Mouse (Mus musculus): ENCODE data around the gene Zkscan6. TPM values are rescaled to one million over a fixed set of nuclear protein-coding genes. Genes with fewer than 3 reads are reported as not detected.

Gene Zkscan6
- polyA plus RNA-seq, 1 experiment = 2.1 TPM

- Histone ChIP-seq H3K27me3 (ENCODE audit: control insufficient read depth, insufficient read depth, low read length) (no peaks in the 10 kb centered on the region), H3K4me1 (ENCODE audit: control insufficient read depth, insufficient read depth, insufficient read length, low read length) (peaks cover 16% of the 10 kb centered on the region; the same call in 1 of the 2 replicates), H3K27ac (ENCODE audit: insufficient read depth, low read depth, low read length) (no peak overlapping the region), H3K36me3 (ENCODE audit: control insufficient read depth, insufficient read depth, low read length) (no peaks in the 10 kb centered on the region), H3K4me3 (ENCODE audit: low read depth, low read length) (no peak overlapping the region)
- TF ChIP-seq CTCF (IDR thresholded peaks at IDR 0.05; ENCODE audit: extremely low read depth, insufficient read length, insufficient replicate concordance, low read depth, low read length) (no peak), POLR2A (IDR thresholded peaks at IDR 0.05; ENCODE audit: low read depth, low read length) (no peak)
- WGBS = 74% methylated on average over 6 of the region's 6 CpGs
Measured at GRCm38 (mm10) chr11:65773946-65774656, 32.9 kb upstream of the Zkscan6 start.

DNA sequence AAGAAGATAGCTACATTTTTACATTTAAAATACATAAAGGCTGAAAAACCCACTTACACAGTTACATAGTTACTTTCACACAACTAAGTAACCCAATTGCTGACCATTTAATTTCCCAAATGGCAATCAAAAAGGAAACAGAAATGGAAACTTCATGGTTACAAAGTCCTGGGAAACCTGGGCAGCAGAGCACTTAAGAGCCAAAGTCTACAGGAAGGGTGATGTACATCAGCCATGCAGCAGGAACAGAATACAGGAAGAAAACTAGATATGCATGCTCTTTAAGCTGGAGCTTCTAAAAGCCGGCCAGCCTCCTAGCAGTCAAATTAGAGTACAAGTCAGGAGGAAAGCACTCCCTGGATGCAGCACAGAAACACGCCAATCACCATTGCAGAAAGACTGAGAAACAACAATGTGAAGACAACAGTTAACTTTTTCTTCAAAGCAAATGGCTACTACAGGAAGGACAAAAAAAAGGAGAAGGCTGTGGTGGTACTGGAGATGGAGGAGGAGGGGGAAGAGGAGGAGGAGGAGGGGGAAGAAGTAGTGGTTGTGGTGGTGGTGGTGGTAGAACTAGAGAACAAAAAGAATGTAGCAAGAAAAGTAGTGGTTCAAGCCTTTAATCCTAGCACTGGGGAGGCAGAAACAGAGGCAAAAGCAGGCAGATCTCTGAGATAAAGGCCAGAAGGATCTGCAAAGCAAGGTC, 29.9 kb upstream of the Zkscan6 start:
- Histone ChIP-seq H3K4me1 (ENCODE audit: control insufficient read depth, insufficient read depth, insufficient read length, low read length) (peaks cover 20% of the 10 kb centered on the region; the same call in 1 of the 2 replicates), H3K4me3 (ENCODE audit: low read depth, low read length) (no peak overlapping the region), H3K27me3 (ENCODE audit: control insufficient read depth, insufficient read depth, low read length) (no peaks in the 10 kb centered on the region), H3K36me3 (ENCODE audit: control insufficient read depth, insufficient read depth, low read length) (peaks cover 8% of the 10 kb centered on the region), H3K27ac (ENCODE audit: insufficient read depth, low read depth, low read length) (peak overlapping the region; percentile 52)
- TF ChIP-seq CTCF (IDR thresholded peaks at IDR 0.05; ENCODE audit: extremely low read depth, insufficient read length, insufficient replicate concordance, low read depth, low read length) (no peak), POLR2A (IDR thresholded peaks at IDR 0.05; ENCODE audit: low read depth, low read length) (no peak)
- WGBS = 14% methylated on average over 2 of the region's 2 CpGs

DNA sequence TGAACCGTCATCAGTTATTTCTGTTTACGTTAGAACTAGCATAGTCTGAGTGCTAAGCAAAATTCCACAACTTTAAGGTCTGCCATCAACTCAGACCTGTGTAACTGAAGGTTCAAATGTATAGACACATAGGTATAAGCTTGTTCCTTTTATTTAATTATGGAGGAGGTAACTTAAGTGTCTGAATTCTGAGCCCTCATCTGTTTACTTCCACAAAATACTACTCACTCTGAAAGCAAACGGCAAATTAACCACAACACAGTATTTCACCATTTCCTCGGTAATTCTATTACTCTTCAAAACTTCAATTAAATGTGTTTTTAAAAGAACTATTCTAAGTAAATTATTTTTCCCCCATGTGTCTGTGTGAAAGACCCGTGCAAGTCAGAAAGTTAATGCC, 29.2 kb upstream of the Zkscan6 start:
- Histone ChIP-seq H3K36me3 (ENCODE audit: control insufficient read depth, insufficient read depth, low read length) (peaks cover 8% of the 10 kb centered on the region), H3K27me3 (ENCODE audit: control insufficient read depth, insufficient read depth, low read length) (no peaks in the 10 kb centered on the region), H3K27ac (ENCODE audit: insufficient read depth, low read depth, low read length) (peak overlapping the region; percentile 52; the same call in 1 of the 2 replicates), H3K4me3 (ENCODE audit: low read depth, low read length) (no peak overlapping the region), H3K4me1 (ENCODE audit: control insufficient read depth, insufficient read depth, insufficient read length, low read length) (peaks cover 22% of the 10 kb centered on the region; the same call in 1 of the 2 replicates)
- 54% methylated on average over 5 of the region's 5 CpGs for WGBS
- TF ChIP-seq POLR2A (IDR thresholded peaks at IDR 0.05; ENCODE audit: low read depth, low read length) = no peak
- TF ChIP-seq CTCF (IDR thresholded peaks at IDR 0.05; ENCODE audit: extremely low read depth, insufficient read length, insufficient replicate concordance, low read depth, low read length) = no peak

DNA sequence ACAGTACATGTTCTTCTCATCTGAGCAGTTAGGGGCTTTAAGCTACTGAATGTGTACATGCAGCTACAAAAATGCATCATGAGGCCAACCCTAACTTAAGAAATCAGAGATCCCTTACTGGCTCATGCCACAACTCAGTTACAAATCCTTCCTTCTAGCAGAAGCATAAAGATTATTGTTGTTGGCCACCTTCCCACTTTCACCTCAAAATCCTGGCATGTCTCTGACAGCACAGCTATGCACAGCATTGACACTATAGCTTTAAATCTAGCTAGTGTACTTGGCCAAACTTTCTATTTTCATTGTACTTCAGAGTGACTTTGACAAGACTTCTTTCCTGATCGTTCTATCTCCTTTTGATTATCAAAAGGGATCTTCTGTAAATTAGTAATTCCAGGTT, 27.9 kb upstream of the Zkscan6 start:
- Histone ChIP-seq H3K4me3 (ENCODE audit: low read depth, low read length) (no peak overlapping the region), H3K27me3 (ENCODE audit: control insufficient read depth, insufficient read depth, low read length) (no peaks in the 10 kb centered on the region), H3K27ac (ENCODE audit: insufficient read depth, low read depth, low read length) (no peak overlapping the region), H3K4me1 (ENCODE audit: control insufficient read depth, insufficient read depth, insufficient read length, low read length) (peaks cover 20% of the 10 kb centered on the region; the same call in 1 of the 2 replicates), H3K36me3 (ENCODE audit: control insufficient read depth, insufficient read depth, low read length) (peaks cover 8% of the 10 kb centered on the region)
- TF ChIP-seq CTCF (IDR thresholded peaks at IDR 0.05; ENCODE audit: extremely low read depth, insufficient read length, insufficient replicate concordance, low read depth, low read length) (no peak), POLR2A (IDR thresholded peaks at IDR 0.05; ENCODE audit: low read depth, low read length) (no peak)
- 22% methylated on average over 1 of the region's 1 CpGs for WGBS

DNA sequence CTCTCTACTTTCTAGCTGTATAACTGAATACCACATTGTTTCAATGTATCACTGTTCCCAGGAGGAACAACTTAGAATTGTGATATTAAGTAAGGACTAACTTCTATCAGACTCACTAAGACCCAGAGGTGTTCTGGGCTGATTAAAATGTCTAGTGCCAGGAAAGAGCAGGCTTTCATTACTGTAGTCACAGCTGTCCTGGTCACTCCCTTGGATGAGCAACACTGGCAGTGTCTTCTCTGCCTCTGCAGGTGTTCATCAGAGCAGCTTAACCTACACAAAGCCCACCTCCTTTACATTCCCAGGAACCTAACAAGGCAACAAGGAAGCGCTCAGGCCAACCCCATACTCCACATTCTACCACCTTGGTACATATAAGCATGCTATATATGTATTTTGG, 27.4 kb upstream of the Zkscan6 start:
- no peaks in the 10 kb centered on the region for H3K27me3 ChIP-seq (ENCODE audit: control insufficient read depth, insufficient read depth, low read length)
- H3K27ac ChIP-seq (ENCODE audit: insufficient read depth, low read depth, low read length) = no peak overlapping the region
- H3K4me1 ChIP-seq (ENCODE audit: control insufficient read depth, insufficient read depth, insufficient read length, low read length) = peaks cover 20% of the 10 kb centered on the region; the same call in 1 of the 2 replicates
- H3K36me3 ChIP-seq (ENCODE audit: control insufficient read depth, insufficient read depth, low read length) = peaks cover 8% of the 10 kb centered on the region
- WGBS = 95% methylated on average over 1 of the region's 1 CpGs
- H3K4me3 ChIP-seq (ENCODE audit: low read depth, low read length) = no peak overlapping the region
- TF ChIP-seq CTCF (IDR thresholded peaks at IDR 0.05; ENCODE audit: extremely low read depth, insufficient read length, insufficient replicate concordance, low read depth, low read length) (no peak), POLR2A (IDR thresholded peaks at IDR 0.05; ENCODE audit: low read depth, low read length) (no peak)

DNA sequence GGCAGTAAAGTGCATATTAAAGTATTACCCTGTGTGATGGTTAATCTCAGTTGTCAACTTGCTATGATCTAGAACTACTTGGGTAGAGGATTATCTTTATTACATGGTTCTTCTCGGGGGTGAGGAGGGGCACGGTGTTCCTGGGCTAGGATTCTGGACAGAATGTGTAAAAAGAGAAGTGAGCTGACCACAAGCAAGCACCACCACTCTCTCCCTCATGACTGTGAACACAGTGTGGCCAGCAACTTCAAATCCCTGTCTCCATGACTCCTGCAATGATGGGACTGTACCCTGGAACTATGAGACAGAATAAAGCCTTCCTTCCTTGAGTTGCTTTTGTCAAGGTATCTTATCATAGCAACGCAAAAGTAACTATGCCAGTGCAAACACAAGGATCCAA, 25.4 kb upstream of the Zkscan6 start:
- Histone ChIP-seq H3K4me3 (ENCODE audit: low read depth, low read length) (no peak overlapping the region), H3K4me1 (ENCODE audit: control insufficient read depth, insufficient read depth, insufficient read length, low read length) (peaks cover 19% of the 10 kb centered on the region; the same call in 1 of the 2 replicates), H3K27me3 (ENCODE audit: control insufficient read depth, insufficient read depth, low read length) (no peaks in the 10 kb centered on the region), H3K36me3 (ENCODE audit: control insufficient read depth, insufficient read depth, low read length) (peaks cover 8% of the 10 kb centered on the region), H3K27ac (ENCODE audit: insufficient read depth, low read depth, low read length) (no peak overlapping the region)
- no peak for TF ChIP-seq CTCF (IDR thresholded peaks at IDR 0.05; ENCODE audit: extremely low read depth, insufficient read length, insufficient replicate concordance, low read depth, low read length)
- TF ChIP-seq POLR2A (IDR thresholded peaks at IDR 0.05; ENCODE audit: low read depth, low read length) = no peak
- WGBS = 41% methylated on average over 3 of the region's 3 CpGs

GRCm38 (mm10) chr11:65786160-65786559, 20.8 kb upstream of the Zkscan6 start:
- 0 out of 2 replicates have a peak, but pooled peaks cover under 1% of the 10 kb centered on the region for H3K36me3 ChIP-seq (ENCODE audit: control insufficient read depth, insufficient read depth, low read length)
- H3K27me3 ChIP-seq (ENCODE audit: control insufficient read depth, insufficient read depth, low read length) = no peaks in the 10 kb centered on the region
- no peak for TF ChIP-seq POLR2A (IDR thresholded peaks at IDR 0.05; ENCODE audit: low read depth, low read length)
- TF ChIP-seq CTCF (IDR thresholded peaks at IDR 0.05; ENCODE audit: extremely low read depth, insufficient read length, insufficient replicate concordance, low read depth, low read length) = no peak
- WGBS = 62% methylated on average over 2 of the region's 2 CpGs
- peaks cover 6% of the 10 kb centered on the region; the same call in 1 of the 2 replicates for H3K4me1 ChIP-seq (ENCODE audit: control insufficient read depth, insufficient read depth, insufficient read length, low read length)
- no peak overlapping the region for H3K4me3 ChIP-seq (ENCODE audit: low read depth, low read length)
- no peak overlapping the region for H3K27ac ChIP-seq (ENCODE audit: insufficient read depth, low read depth, low read length)

Data from small intestine, adult 2 months (tissue).